Mouse (Mus musculus) Muller cell, postnatal 12 days (primary cell): ENCODE results near the gene Gm6583.
"Not testable (repeated sequence)": the region's sequence is repeated elsewhere in the genome, so short reads cannot be mapped to it uniquely, and the experiment has no call there.

Experiments
- DNase-seq: peaks from one replicate; pipeline ENCODE4 v3.0.0-alpha.2; 2015; ENCODE audit errors: inconsistent ontology term

Gm6583 gene

GRCm38 (mm10) chr5:112325546-112326445, 30.0 kb downstream of the Gm6583 start, which contains the start of gene Tfip11:
Gene Tfip11, plus strand, starts transcription at chr5:112326358.
- DNase-seq = peak; percentile 95

GRCm38 (mm10) chr5:112324637-112325545, 30.9 kb downstream of the Gm6583 start:
- peak; percentile 75 for DNase-seq

GRCm38 (mm10) chr5:112323246-112323645, 32.6 kb downstream of the Gm6583 start:
- DNase-seq = no peak

GRCm38 (mm10) chr5:112321376-112321775, 34.5 kb downstream of the Gm6583 start:
- DNase-seq = no peak

- no peak for DNase-seq
Observed at GRCm38 (mm10) chr5:112320936-112321335, 34.9 kb downstream of the Gm6583 start.

- no peak for DNase-seq
Observed at GRCm38 (mm10) chr5:112320379-112320778, 35.5 kb downstream of the Gm6583 start.

GRCm38 (mm10) chr5:112319343-112319742, 36.5 kb downstream of the Gm6583 start:
- DNase-seq = not testable (repeated sequence)

GRCm38 (mm10) chr5:112317328-112317727, 38.5 kb downstream of the Gm6583 start:
- no peak for DNase-seq

- no peak for DNase-seq
Observed at GRCm38 (mm10) chr5:112316468-112316867, 39.4 kb downstream of the Gm6583 start.

- no peak for DNase-seq
Observed at GRCm38 (mm10) chr5:112313222-112313885, 42.5 kb downstream of the Gm6583 start.

- DNase-seq = no peak
Observed at GRCm38 (mm10) chr5:112305842-112306241, 50.0 kb downstream of the Gm6583 start.
